Mouse (Mus musculus): ENCODE measurements around the gene St8sia6.

DNA sequence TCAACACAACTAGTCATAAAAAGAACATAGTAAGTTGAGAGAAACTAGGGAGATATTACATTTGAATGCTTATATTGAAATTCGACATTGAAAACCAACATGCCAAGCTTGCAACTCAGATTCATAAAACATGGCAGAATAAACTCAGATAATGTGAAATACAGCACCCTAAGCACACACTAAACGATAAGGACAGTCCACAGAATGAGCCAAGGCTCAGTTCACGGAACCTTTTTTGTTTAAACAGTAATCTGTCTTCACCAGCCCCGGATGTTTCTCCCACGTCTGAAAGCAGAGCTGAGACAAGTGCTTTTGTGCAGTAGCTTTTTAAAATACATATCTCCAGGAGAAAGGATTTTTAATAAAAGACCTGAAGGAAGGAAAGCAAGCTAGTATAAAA is 14.7 kb upstream of the St8sia6 start:
- TF ChIP-seq CTCF (IDR thresholded peaks at IDR 0.05) = no peak
- TF ChIP-seq EP300 (IDR thresholded peaks at IDR 0.05) = no peak

All from lung, postnatal 0 days (tissue).